ENCODE assay signal across 9 mouse cellular contexts in genomic region chr17:14397456-14397855, GRCm38 (mm10).
DNase-seq lines count a peak whose midpoint lies in the region; ATAC-seq and TF ChIP-seq lines count a peak whose summit lies in the region.
"Had no signal": no experiment of that assay in that cellular context is flagged by ENCODE, and none has a peak within 500 bp of the region (broad histone marks: within the 10 kb centered on the region; RNA-seq: fewer than 3 reads in every experiment).

No protein-coding gene starts in this region.

- peak; percentile 31 to 52 for DNase-seq in heart, adult 2 months
- DNase-seq in adrenal gland, postnatal 14 days: peak; percentile 70
- peak; percentile 47 to 70 for DNase-seq in heart, postnatal 14 days
- DNase-seq in layer of hippocampus, adult 11-12 months (ENCODE audit: low spot score): no peak
- DNase-seq in cerebellum, adult 18-20 months: no peak
- DNase-seq in cerebellum, adult 9-10 months: no peak

- no peaks in the 10 kb centered on the region; the same call in 1 of the 2 replicates for H3K9me3 ChIP-seq in heart, embryonic 12.5 days (replicated peaks)
- no peaks in the 10 kb centered on the region for H3K9me3 ChIP-seq in lung, embryonic 16.5 days (ENCODE audit: control insufficient read depth, low read length)

- no peaks in the 10 kb centered on the region for H3K36me3 ChIP-seq in heart, adult 2 months (ENCODE audit: control insufficient read depth, insufficient read depth, low read length)
- H3K36me3 ChIP-seq in heart, embryonic 12.5 days: no peaks in the 10 kb centered on the region
- no peaks in the 10 kb centered on the region for H3K36me3 ChIP-seq in lung, embryonic 16.5 days (ENCODE audit: control insufficient read depth, insufficient read depth, low read length)

- H3K4me3 ChIP-seq in heart, adult 2 months: no peak overlapping the region
- no peak overlapping the region for H3K4me3 ChIP-seq in heart, embryonic 12.5 days
- no peak overlapping the region for H3K4me3 ChIP-seq in lung, embryonic 16.5 days (ENCODE audit: low read length)

- H3K4me2 ChIP-seq in heart, embryonic 12.5 days: no peak overlapping the region
- H3K4me2 ChIP-seq in lung, embryonic 16.5 days (ENCODE audit: low read depth, low read length): no peak overlapping the region

- no peak for TF ChIP-seq POLR2A in heart, adult 2 months (IDR thresholded peaks at IDR 0.05; ENCODE audit: insufficient read depth, low read depth, low read length)

- intact Hi-C loops in heart, adult 2 months (cut with DNase I): loop anchor here (10.0 kb wide), 1 partner anchor 117 kb away; no protein-coding TSS in a partner anchor
- intact Hi-C loops in heart, postnatal 14 days (cut with DNase I): no loop called here

- ATAC-seq in heart, embryonic 12.5 days (ENCODE audit: insufficient number of reproducible peaks, low FRiP score): no peak
- peak; percentile 75 for ATAC-seq in lung, embryonic 16.5 days (ENCODE audit: low read depth)

- no peaks in the 10 kb centered on the region for H3K79me2 ChIP-seq in heart, adult 2 months (replicated peaks; ENCODE audit: control insufficient read depth, insufficient read depth, low read length)

- no peak overlapping the region for H3K9ac ChIP-seq in heart, adult 2 months (ENCODE audit: low read depth, low read length)
- H3K9ac ChIP-seq in heart, embryonic 12.5 days: no peak overlapping the region
- H3K9ac ChIP-seq in lung, embryonic 16.5 days (ENCODE audit: low read length): no peak overlapping the region

- TF ChIP-seq EP300 in heart, adult 2 months (IDR thresholded peaks at IDR 0.05; ENCODE audit: insufficient read depth, low read depth, low read length): no peak

- H3K27me3 ChIP-seq in heart, adult 2 months (ENCODE audit: control insufficient read depth, insufficient read depth, low read length): no peaks in the 10 kb centered on the region
- H3K27me3 ChIP-seq in heart, embryonic 12.5 days (replicated peaks): peaks cover 89% of the 10 kb centered on the region
- no peaks in the 10 kb centered on the region for H3K27me3 ChIP-seq in lung, embryonic 16.5 days (ENCODE audit: control insufficient read depth, insufficient read depth, low read depth, low read length)

- 33% methylated on average over 5 of the region's 5 CpGs for WGBS in heart, adult 2 months
- WGBS in heart, embryonic 12.5 days: 41% methylated on average over 5 of the region's 5 CpGs
- WGBS in lung, embryonic 16.5 days: 21% methylated on average over 5 of the region's 5 CpGs

- TF ChIP-seq CTCF in heart, adult 2 months (IDR thresholded peaks at IDR 0.05): no peak

- no peak overlapping the region for H3K27ac ChIP-seq in heart, adult 2 months
- no peak overlapping the region for H3K27ac ChIP-seq in heart, embryonic 12.5 days (ENCODE audit: poor library complexity, severe bottlenecking)
- H3K27ac ChIP-seq in lung, embryonic 16.5 days (ENCODE audit: low read length): no peak overlapping the region
- H3K27ac ChIP-seq: macrophage had no signal

- no peaks in the 10 kb centered on the region for H3K4me1 ChIP-seq in heart, adult 2 months (ENCODE audit: control insufficient read depth, insufficient read depth, low read length)
- peaks cover 10% of the 10 kb centered on the region for H3K4me1 ChIP-seq in heart, embryonic 12.5 days (replicated peaks)
- peaks cover 12% of the 10 kb centered on the region for H3K4me1 ChIP-seq in lung, embryonic 16.5 days (replicated peaks; ENCODE audit: control insufficient read depth, insufficient read depth, low read length)

Comparison
In these comparisons a context has a peak if more than half of its experiments do, and no peak if none do; other contexts are left out.
1. DNase-seq: peak in heart, adult 2 months (2 of 2), adrenal gland, postnatal 14 days (single experiment) and heart, postnatal 14 days (2 of 2); none in layer of hippocampus, adult 11-12 months (single experiment), cerebellum, adult 18-20 months (0 of 2) and cerebellum, adult 9-10 months (single experiment).